7 mouse cellular contexts compared by ENCODE assay signal in genomic region chr2:30076959-30077358, GRCm38 (mm10). TPM values are rescaled to one million over a fixed set of nuclear protein-coding genes. Genes with fewer than 3 reads are reported as not detected.
A peak's percentile ranks its signal among the peaks of the same experiment; 100 is the strongest.
DNase-seq lines count a peak whose midpoint lies in the region; ATAC-seq and TF ChIP-seq lines count a peak whose summit lies in the region.

No protein-coding gene starts in this region.

- dilution Hi-C loops in CH12.LX (cut with MboI; ENCODE audit: extremely low pct_ligation_motif_present, extremely low pct_unique_long_range_greater_than_20kb, low sequenced_read_pairs): no loop called here

- no peak overlapping the region for H3K4me2 ChIP-seq in CH12.LX (ENCODE audit: insufficient read depth, low read depth, poor library complexity, severe bottlenecking)

- H3K4me3 ChIP-seq in CH12.LX (replicated peaks in 1 of 3; ENCODE audit: low read depth in 2 of 3, low read length in 2 of 3, poor library complexity in 1 of 3) (peak overlapping the region in 2 of 3 experiments; percentile 66 to 68), ES-Bruce4 (ENCODE audit: low read depth, low read length) (no peak overlapping the region), macrophage (ENCODE audit: inconsistent target) (no peak overlapping the region)

- TF ChIP-seq EP300 in CH12.LX (IDR thresholded peaks at IDR 0.05; ENCODE audit: low read length) (no peak), ES-Bruce4 (IDR thresholded peaks at IDR 0.05; ENCODE audit: insufficient read depth, low read depth, low read length) (no peak)

- peak; percentile 9 to 27; a peak in 2 of 4 replicates for ATAC-seq in hematopoietic stem cell, adult 5-6 weeks (replicated peaks in 1 of 2; ENCODE audit: insufficient read depth in 1 of 2, low FRiP score in 2 of 2, low TSS enrichment in 1 of 2, low read depth in 1 of 2, poor library complexity in 2 of 2, severe bottlenecking in 2 of 2)

- TF ChIP-seq POLR2A in CH12.LX (IDR thresholded peaks at IDR 0.05; ENCODE audit: low read depth, low read length): no peak
- no peak for TF ChIP-seq POLR2A in ES-Bruce4 (IDR thresholded peaks at IDR 0.05; ENCODE audit: insufficient read depth, low read length)

- 63% methylated on average over 6 of the region's 6 CpGs for WGBS in macrophage (ENCODE audit: missing documents)

- in situ Hi-C loops in CH12.LX (cut with MboI; ENCODE audit: low pct_ligation_motif_present, low pct_unique_long_range_greater_than_20kb, low sequenced_read_pairs): loop anchor here (5.0 kb wide), 1 partner anchor 35 kb away; no protein-coding TSS in a partner anchor

- no peak for TF ChIP-seq RAD21 in CH12.LX (IDR thresholded peaks at IDR 0.05; ENCODE audit: low read depth, low read length)

- DNase-seq in CH12.LX (ENCODE audit: extremely low read depth): no peak
- no peak for DNase-seq in frontal cortex, postnatal 14 days (ENCODE audit: low spot score in 2 of 2)
- DNase-seq in left cerebral cortex, postnatal 4 days: no peak
- no peak for DNase-seq in kidney, postnatal 36 days

- H3K4me1 ChIP-seq in CH12.LX (ENCODE audit: control insufficient read depth in 1 of 2, insufficient read depth in 2 of 2) (peaks cover 7 to 15% of the 10 kb centered on the region in 2 experiments), ES-Bruce4 (ENCODE audit: control insufficient read depth, insufficient read depth, low read length) (peaks cover 6% of the 10 kb centered on the region)

- H3K79me2 ChIP-seq in CH12.LX (replicated peaks; ENCODE audit: control insufficient read depth, extremely low read depth, insufficient read depth, poor library complexity, severe bottlenecking) (no peaks in the 10 kb centered on the region), macrophage (ENCODE audit: inconsistent target) (no peaks in the 10 kb centered on the region)

- H3K27ac ChIP-seq in CH12.LX (ENCODE audit: insufficient read depth, low read depth) (peak overlapping the region; percentile 65), ES-Bruce4 (ENCODE audit: insufficient read depth, low read length) (peak overlapping the region; percentile 82), macrophage (0 out of 2 replicates have a peak overlapping the region, but pooled peaks have one; percentile 13)

- H3K36me3 ChIP-seq in CH12.LX (replicated peaks in 1 of 2; ENCODE audit: control insufficient read depth in 1 of 2, insufficient read depth in 1 of 2, low read length in 1 of 2) (peaks cover 13 to 45% of the 10 kb centered on the region in 2 experiments), ES-Bruce4 (ENCODE audit: control insufficient read depth, insufficient read depth, low read length, poor library complexity, severe bottlenecking) (peaks cover 7% of the 10 kb centered on the region), macrophage (ENCODE audit: inconsistent target) (no peaks in the 10 kb centered on the region)

- H3K27me3 ChIP-seq in CH12.LX (replicated peaks): no peaks in the 10 kb centered on the region
- H3K27me3 ChIP-seq in ES-Bruce4 (ENCODE audit: control insufficient read depth, insufficient read depth, low read length, poor library complexity, severe bottlenecking): no peaks in the 10 kb centered on the region

- H3K9ac ChIP-seq in CH12.LX (ENCODE audit: insufficient read depth, low read depth) (no peak overlapping the region; the same call in 1 of the 2 replicates), ES-Bruce4 (ENCODE audit: low read depth, poor library complexity, severe bottlenecking) (no peak overlapping the region)

- TF ChIP-seq CTCF in CH12.LX (conservative IDR thresholded peaks at IDR 0.05 in 1 of 2, IDR thresholded peaks at IDR 0.05 in 1 of 2; ENCODE audit: low read depth in 2 of 2, low read length in 2 of 2) (no peak), ES-Bruce4 (IDR thresholded peaks at IDR 0.05; ENCODE audit: low read depth, low read length) (no peak)

- H3K9me3 ChIP-seq in CH12.LX (replicated peaks; ENCODE audit: low read length) (no peaks in the 10 kb centered on the region), ES-Bruce4 (replicated peaks; ENCODE audit: control insufficient read depth, insufficient read depth, low read length, poor library complexity, severe bottlenecking) (no peaks in the 10 kb centered on the region)

- intact Hi-C loops in left cerebral cortex, postnatal 4 days (cut with DNase I): no loop called here

TF ChIP-seq in CH12.LX, 34 proteins besides CTCF, POLR2A, EP300 and RAD21 (continues in another document):
- TF ChIP-seq JUND (conservative IDR thresholded peaks at IDR 0.05; ENCODE audit: low read depth, low read length): no peak
- no peak for TF ChIP-seq ELF1 (IDR thresholded peaks at IDR 0.05; ENCODE audit: low read depth, low read length)
- TF ChIP-seq ZNF384 (IDR thresholded peaks at IDR 0.05; ENCODE audit: low read depth, low read length): no peak
- no peak for TF ChIP-seq TCF12 (IDR thresholded peaks at IDR 0.05; ENCODE audit: low read depth, low read length)
- TF ChIP-seq ZC3H11A (IDR thresholded peaks at IDR 0.05; ENCODE audit: low read depth, low read length): no peak
- no peak for TF ChIP-seq SMC3 (IDR thresholded peaks at IDR 0.05; ENCODE audit: low read depth, low read length)
- TF ChIP-seq JUN (IDR thresholded peaks at IDR 0.05; ENCODE audit: insufficient read depth, low read depth, low read length): no peak
- no peak for TF ChIP-seq MAX (IDR thresholded peaks at IDR 0.05; ENCODE audit: low read length)
- TF ChIP-seq POLR2AphosphoS2 (IDR thresholded peaks at IDR 0.05; ENCODE audit: low read depth, low read length): no peak; the same call in 1 of the 2 replicates

RNA-seq across cellular contexts. Expression of gene Pkn3, which starts 0.5 kb away (rescaled TPM):
- 5.2 and 8.3 TPM in 2 replicates for total RNA-seq in CH12.LX (2012; rRNA removed)
- 4.7 and 5.0 TPM in 2 replicates for total RNA-seq in CH12.LX (2014; rRNA removed)
- 6.7 and 7.1 TPM in 2 replicates for polyA plus RNA-seq in CH12.LX (2012; ENCODE audit: insufficient read length, low read depth)
- 15.2 and 17.2 TPM in 2 replicates for polyA plus RNA-seq in ES-Bruce4 (2011; ENCODE audit: insufficient read depth, insufficient read length, low read depth, missing spikeins)
- 20.9 and 24.7 TPM in 2 replicates for total RNA-seq in hematopoietic stem cell, adult 5-6 weeks (2017)
- total RNA-seq in macrophage (2018; cell fraction: chromatin; rRNA removed): 10 to 100 TPM in 4 of 26 experiments, 1 to 10 TPM in 22; 1.1 to 14.8 (median 6.9) TPM
- 1 to 10 TPM in 13 of 26 experiments, under 1 TPM in 13; 0.29 to 2.3 (median 1.0) TPM for total RNA-seq in macrophage (2018; cell fraction: cytosol; rRNA removed)
- 10 to 100 TPM in 1 of 26 experiments, 1 to 10 TPM in 21, under 1 TPM in 4; 0.49 to 14.8 (median 1.9) TPM for total RNA-seq in macrophage (2018; cell fraction: nucleus; rRNA removed)
- 0.94 to 2.4 TPM (median 1.6 TPM) in 3 replicates for polyA plus RNA-seq in macrophage (2018)
- total RNA-seq in left cerebral cortex, postnatal 4 days (2021): 1 to 10 TPM; 2.1 to 2.6 TPM

RNA-seq across cellular contexts. Expression of gene Zdhhc12, which starts 16.5 kb away (rescaled TPM):
- total RNA-seq in CH12.LX (2012; rRNA removed) (33.7 and 36.5 TPM in 2 replicates), CH12.LX (2014; rRNA removed) (15.3 and 15.6 TPM in 2 replicates)
- polyA plus RNA-seq in CH12.LX (2012; ENCODE audit: insufficient read length, low read depth) (34.7 and 42.8 TPM in 2 replicates), ES-Bruce4 (2011; ENCODE audit: insufficient read depth, insufficient read length, low read depth, missing spikeins) (39.0 and 41.2 TPM in 2 replicates), macrophage (2018) (10.5 to 24.6 TPM (median 20.1 TPM) in 3 replicates)
- total RNA-seq in hematopoietic stem cell, adult 5-6 weeks (2017): 5.4 and 6.5 TPM in 2 replicates
- total RNA-seq in macrophage (2018; cell fraction: chromatin; rRNA removed): 10 to 100 TPM in 12 of 26 experiments, 1 to 10 TPM in 14; 1.8 to 20.8 (median 9.3) TPM
- 10 to 100 TPM; 10.0 to 28.7 (median 21.6) TPM for total RNA-seq in macrophage (2018; cell fraction: cytosol; rRNA removed)
- 10 to 100 TPM in 21 of 26 experiments, 1 to 10 TPM in 5; 6.8 to 33.9 (median 16.4) TPM for total RNA-seq in macrophage (2018; cell fraction: nucleus; rRNA removed)
- total RNA-seq in left cerebral cortex, postnatal 4 days (2021): 10 to 100 TPM; 14.9 to 15.6 TPM

RNA-seq across cellular contexts. Expression of gene Set, which starts 19.8 kb away (rescaled TPM):
- total RNA-seq in CH12.LX (2012; rRNA removed) (515 and 844 TPM in 2 replicates), CH12.LX (2014; rRNA removed) (1,049 and 1,142 TPM in 2 replicates)
- polyA plus RNA-seq in CH12.LX (2012; ENCODE audit: insufficient read length, low read depth) (902 and 991 TPM in 2 replicates), ES-Bruce4 (2011; ENCODE audit: insufficient read depth, insufficient read length, low read depth, missing spikeins) (1,058 and 1,233 TPM in 2 replicates), macrophage (2018) (142 to 388 TPM (median 281 TPM) in 3 replicates)
- total RNA-seq in hematopoietic stem cell, adult 5-6 weeks (2017): 1,010 and 1,764 TPM in 2 replicates
- total RNA-seq in macrophage (2018; cell fraction: chromatin; rRNA removed): 10 to 100 TPM in 24 of 26 experiments, 1 to 10 TPM in 2; 8.1 to 78.0 (median 28.9) TPM
- total RNA-seq in macrophage (2018; cell fraction: cytosol; rRNA removed): 100 to 1,000 TPM; 135 to 243 (median 176) TPM
- 100 to 1,000 TPM in 8 of 26 experiments, 10 to 100 TPM in 18; 38.7 to 206 (median 80.9) TPM for total RNA-seq in macrophage (2018; cell fraction: nucleus; rRNA removed)
- total RNA-seq in left cerebral cortex, postnatal 4 days (2021): 100 to 1,000 TPM; 323 to 344 TPM

RNA-seq across cellular contexts. Expression of gene Wdr34, which starts 28.3 kb away (rescaled TPM):
- total RNA-seq in CH12.LX (2012; rRNA removed): 23.2 and 26.5 TPM in 2 replicates
- 21.4 and 24.7 TPM in 2 replicates for total RNA-seq in CH12.LX (2014; rRNA removed)
- 28.0 and 28.6 TPM in 2 replicates for polyA plus RNA-seq in CH12.LX (2012; ENCODE audit: insufficient read length, low read depth)
- 20.6 and 22.2 TPM in 2 replicates for polyA plus RNA-seq in ES-Bruce4 (2011; ENCODE audit: insufficient read depth, insufficient read length, low read depth, missing spikeins)
- total RNA-seq in hematopoietic stem cell, adult 5-6 weeks (2017): 8.4 and 11.6 TPM in 2 replicates
- total RNA-seq in macrophage (2018; cell fraction: chromatin; rRNA removed): 10 to 100 TPM in 9 of 26 experiments, 1 to 10 TPM in 15, under 1 TPM in 2; 0.41 to 15.1 (median 7.3) TPM
- total RNA-seq in macrophage (2018; cell fraction: cytosol; rRNA removed): 1 to 10 TPM; 3.9 to 8.3 (median 5.3) TPM
- 10 to 100 TPM in 2 of 26 experiments, 1 to 10 TPM in 23, under 1 TPM in 1; 0.75 to 12.7 (median 4.3) TPM for total RNA-seq in macrophage (2018; cell fraction: nucleus; rRNA removed)
- 3.0 to 6.7 TPM (median 4.4 TPM) in 3 replicates for polyA plus RNA-seq in macrophage (2018)
- total RNA-seq in left cerebral cortex, postnatal 4 days (2021): 10 to 100 TPM; 61.4 to 71.8 TPM

RNA-seq across cellular contexts. Expression of gene Zer1, which starts 47.4 kb away (rescaled TPM):
- total RNA-seq in CH12.LX (2012; rRNA removed): 9.5 and 13.4 TPM in 2 replicates
- 4.8 and 5.5 TPM in 2 replicates for total RNA-seq in CH12.LX (2014; rRNA removed)
- polyA plus RNA-seq in CH12.LX (2012; ENCODE audit: insufficient read length, low read depth): 13.3 and 15.0 TPM in 2 replicates
- 33.8 and 35.1 TPM in 2 replicates for polyA plus RNA-seq in ES-Bruce4 (2011; ENCODE audit: insufficient read depth, insufficient read length, low read depth, missing spikeins)
- total RNA-seq in hematopoietic stem cell, adult 5-6 weeks (2017): 12.6 and 15.6 TPM in 2 replicates
- total RNA-seq in macrophage (2018; cell fraction: chromatin; rRNA removed): 10 to 100 TPM in 20 of 26 experiments, 1 to 10 TPM in 6; 1.7 to 60.0 (median 27.9) TPM
- 10 to 100 TPM in 6 of 26 experiments, 1 to 10 TPM in 20; 4.5 to 15.2 (median 7.5) TPM for total RNA-seq in macrophage (2018; cell fraction: cytosol; rRNA removed)
- 10 to 100 TPM in 16 of 26 experiments, 1 to 10 TPM in 10; 3.2 to 46.3 (median 15.2) TPM for total RNA-seq in macrophage (2018; cell fraction: nucleus; rRNA removed)
- 5.5 to 11.1 TPM (median 6.9 TPM) in 3 replicates for polyA plus RNA-seq in macrophage (2018)
- 10 to 100 TPM; 80.8 to 88.0 TPM for total RNA-seq in left cerebral cortex, postnatal 4 days (2021)

Comparison
In these comparisons a context has a peak if more than half of its experiments do, and no peak if none do; other contexts are left out.
1. H3K27ac ChIP-seq: peak in every context shown above with its lines; median percentile 82 in ES-Bruce4; 65 in CH12.LX; 13 in macrophage.
2. H3K4me3 ChIP-seq: peak in CH12.LX (2 of 3); none in ES-Bruce4 (single experiment) and macrophage (single experiment).